Mouse (Mus musculus): ENCODE data around the gene Pdilt.

Gene Pdilt

DNA sequence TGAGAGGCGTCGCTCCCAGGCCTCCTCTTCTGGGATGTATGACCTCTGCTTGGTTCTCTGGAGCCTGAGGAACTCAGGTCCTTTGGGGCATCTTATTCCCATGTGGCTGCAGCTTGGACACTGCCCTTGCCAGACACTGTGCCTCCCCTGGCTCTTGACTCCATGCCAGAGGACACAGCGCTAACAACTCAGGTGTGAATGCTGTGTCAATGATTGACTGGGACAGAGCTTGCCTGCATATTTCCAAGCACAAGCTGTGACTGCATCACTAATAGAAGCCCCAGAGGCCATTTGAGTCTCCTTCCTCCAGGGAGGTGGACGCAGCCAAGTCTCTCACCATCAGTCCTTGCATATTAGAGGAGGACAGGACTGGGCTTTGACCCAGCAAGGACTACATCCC is 12.1 kb downstream of the Pdilt start:
- DNase-seq (ENCODE audit: low spot score in 2 of 2): no peak

DNA sequence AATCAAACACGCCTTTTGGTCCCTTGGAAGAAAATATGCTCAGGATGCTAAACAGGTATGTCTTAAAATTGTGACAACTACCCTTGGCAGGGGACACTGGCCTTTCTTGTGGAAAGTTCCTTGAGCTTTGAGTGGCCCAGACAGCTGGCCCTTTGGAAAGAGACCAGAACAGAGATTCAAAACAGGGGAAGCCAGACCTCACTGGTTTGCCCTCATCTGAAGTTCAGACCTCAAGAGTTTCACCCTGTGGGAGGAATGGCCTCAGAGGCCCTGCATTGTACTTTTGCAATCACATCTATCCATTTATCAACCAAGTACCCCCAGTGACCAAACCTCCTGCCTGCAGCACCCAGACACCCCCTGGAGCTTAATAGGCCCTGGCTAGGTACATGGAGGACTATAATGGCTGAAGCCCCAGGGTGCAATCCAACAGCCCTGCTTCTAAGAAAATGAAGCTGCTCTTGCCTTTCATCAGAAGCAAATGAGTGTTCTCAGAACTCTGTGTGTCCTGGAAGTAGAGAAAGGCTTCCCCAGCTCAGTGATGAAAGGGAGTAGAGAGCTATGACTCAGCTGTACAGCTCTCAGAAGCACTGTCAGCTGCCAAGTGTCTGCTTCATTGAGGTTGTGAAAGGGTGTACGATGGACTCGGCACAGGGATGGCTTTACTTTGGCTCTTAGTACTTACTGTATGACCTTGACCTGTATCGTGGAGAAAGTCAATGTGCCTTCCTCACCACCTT is 33.1 kb downstream of the Pdilt start:
- no peak for DNase-seq (ENCODE audit: low spot score in 2 of 2)

DNA sequence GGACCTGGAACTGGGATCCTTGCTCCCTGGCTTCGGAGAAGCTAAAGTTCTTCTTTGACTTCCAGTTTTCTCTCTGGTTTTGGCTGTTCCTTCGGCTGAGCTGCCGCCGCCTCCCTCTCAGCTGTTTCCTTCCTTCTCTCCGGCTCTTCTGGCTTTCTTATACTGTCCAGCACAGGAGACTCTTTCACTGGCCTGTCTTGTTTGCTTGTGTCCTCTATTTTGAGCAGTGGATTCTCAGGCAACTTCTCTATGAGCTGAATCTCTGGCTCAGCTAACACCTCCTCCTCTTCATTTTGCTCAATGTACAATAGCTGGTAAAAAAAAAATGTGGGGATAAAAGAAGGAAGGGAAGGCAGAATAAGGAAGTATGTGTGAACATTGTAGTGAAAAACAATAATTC is 36.6 kb downstream of the Pdilt start:
- no peak for DNase-seq (ENCODE audit: low spot score in 2 of 2)

DNA sequence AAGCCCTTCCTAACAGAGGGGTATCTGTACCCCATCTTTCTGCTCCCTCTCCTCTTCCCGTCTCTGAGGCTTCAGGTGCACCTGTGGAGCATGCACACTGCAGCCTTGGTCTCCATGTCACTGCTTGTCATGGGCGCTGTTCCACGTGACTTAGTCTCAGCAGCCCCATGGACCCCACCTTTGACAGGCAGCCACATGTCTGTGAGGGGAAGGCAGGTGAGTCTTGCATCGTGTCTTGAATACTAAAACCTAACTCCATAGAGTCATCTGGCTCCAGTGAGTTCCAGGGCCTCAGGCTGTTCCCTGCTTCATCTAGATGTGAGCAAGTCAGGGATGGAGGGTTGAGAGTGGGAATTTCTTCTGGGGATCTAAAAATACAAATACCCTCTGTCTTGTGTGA is 39.1 kb downstream of the Pdilt start:
- no peak for DNase-seq (ENCODE audit: low spot score in 2 of 2)

DNA sequence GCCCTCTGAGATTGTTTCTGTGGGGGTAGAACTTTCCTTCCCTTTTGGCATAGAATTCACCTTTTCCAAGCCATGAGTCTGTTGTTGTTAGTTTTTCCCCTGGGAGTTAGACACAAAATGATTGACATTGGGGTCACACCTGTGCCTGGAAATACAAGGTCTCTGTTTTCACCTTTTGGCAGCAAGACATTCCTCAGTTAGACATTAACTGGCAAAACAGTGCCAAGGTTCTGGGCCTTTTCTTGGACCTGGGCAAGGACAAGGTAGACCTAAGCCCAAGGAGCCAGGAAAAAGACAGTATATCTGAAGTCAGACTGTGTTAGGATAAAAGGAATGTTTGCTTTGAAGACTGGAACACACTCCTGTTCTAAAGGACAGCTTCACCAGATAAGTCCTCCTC is 44.0 kb downstream of the Pdilt start, which contains the start of gene Umod:
Umod (minus strand) TSS at position 27 of the 400 bp plus-strand sequence.
- no peak for DNase-seq (ENCODE audit: low spot score in 2 of 2)

DNA sequence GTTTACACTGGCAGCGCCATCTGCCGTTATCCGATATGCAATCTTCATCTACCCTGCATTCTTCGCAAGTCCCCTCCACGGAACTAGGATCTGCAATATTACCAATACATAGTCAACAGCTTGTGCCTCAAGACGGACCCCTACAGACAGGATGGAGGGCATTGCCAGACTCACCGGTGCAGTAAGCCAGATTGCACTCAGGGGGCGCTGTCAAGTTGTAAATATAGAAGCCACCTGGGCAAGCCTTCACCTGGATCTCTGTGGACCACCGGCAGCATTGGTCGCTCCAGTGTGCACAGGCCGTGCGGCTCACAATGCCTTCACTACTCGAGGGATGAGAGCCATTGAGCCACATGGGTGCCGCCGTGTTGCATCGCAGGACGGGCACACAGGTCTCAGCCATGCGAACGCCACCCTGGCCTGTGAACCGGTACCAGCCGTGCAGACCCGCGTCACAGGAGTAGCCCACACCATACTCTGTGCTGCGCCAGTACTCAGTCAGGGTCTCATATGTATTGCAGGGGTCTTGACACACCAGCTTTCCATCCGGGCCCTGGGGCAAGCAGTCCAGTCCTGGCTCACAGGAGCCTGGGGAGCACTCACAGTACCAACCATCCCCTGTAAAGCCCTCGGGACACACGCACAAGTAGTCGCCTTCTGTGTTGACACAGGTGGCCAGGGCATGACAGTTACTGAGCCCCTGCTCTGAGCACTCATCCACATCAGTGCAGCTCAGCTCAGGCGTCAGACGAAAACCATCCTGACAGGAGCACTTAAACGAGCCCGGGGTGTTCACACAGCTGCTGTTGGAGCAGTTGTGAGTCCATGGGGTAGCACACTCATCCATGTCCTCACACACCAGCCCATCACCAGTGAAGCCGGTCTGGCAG is 46.5 kb downstream of the Pdilt start:
- DNase-seq (ENCODE audit: low spot score in 2 of 2): no peak

DNA sequence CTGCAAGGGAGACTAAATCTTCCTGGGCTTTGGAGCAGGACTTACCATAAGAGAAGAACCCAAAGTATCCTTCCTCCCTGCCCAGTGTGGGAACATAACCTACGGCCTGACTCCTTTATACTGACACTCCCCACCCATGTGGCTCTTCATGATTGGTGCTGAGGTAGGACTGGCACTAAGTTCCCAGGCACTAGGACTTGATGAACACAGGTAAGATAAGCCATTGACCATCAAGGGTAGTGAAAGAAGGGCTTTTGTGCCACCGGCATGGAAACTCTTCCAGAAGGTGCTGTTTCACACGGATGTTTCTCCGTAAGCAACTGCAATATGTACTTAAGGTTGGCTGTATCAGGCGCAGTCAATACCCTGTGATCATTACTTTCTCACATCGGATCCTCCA is 64.1 kb downstream of the Pdilt start, which contains the start of gene Gp2:
Gp2 (minus strand) TSS at position 101 of the 400 bp plus-strand sequence.
- no peak for DNase-seq (ENCODE audit: low spot score in 2 of 2)

DNA sequence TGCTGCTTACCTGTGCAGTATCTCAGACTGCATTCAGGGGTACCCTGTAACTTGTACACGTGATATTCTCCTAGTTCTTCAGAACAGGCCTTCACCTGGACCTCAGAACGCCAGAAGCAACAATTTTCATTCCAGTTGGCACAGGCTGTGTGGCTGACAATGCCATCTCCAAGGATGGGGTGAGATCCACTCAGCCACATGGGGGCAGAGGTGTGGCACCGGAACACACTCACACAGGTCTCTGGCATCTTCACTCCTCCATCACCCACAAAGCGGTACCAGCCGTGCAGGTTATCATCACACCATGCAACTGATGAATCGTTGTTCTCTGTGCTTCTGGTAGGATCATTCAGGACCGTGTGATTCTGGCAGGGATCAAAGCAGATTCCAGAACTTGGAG is 69.1 kb downstream of the Pdilt start:
- no peak for DNase-seq (ENCODE audit: low spot score in 2 of 2)

DNA sequence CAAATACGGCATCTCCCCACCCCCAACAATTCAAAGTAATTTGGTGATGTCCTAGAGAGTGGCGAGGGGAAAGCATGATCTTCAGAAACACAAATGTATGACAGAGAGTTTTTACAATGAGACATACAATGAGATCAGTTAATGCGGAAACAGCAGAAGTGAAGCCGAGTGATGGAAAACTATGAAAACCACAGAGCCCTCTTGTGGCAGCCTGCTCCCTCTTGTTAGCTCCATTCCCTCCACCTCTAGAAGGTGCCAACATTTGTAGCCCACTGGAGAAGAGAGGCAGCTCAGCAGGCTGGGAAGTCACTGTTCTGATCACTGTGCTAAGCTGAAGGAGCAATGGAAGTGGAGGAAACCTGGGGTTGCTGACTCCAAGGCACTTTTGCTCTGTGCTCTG is 79.4 kb downstream of the Pdilt start:
- no peak for DNase-seq (ENCODE audit: low spot score in 2 of 2)

DNA sequence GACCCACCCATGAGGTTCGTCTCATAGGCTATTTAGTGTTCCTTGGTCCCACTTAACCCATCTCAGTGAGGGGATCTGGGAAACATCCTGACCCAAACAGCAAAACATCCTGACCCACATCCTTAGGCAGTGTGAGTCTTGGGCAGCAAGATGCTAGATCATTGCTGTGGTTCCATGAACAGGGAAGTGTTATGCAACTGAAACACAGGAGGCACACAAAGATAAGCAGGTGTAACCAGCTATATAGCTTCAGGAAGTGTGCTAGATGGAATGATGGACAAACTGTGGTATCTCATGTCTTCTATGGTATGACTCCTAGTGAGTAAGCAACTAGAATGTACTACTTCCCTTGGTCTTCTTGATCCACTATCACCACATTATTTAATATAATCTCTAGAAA is 81.4 kb downstream of the Pdilt start:
- DNase-seq (ENCODE audit: low spot score in 2 of 2): no peak

Measured in spleen, postnatal 14 days (tissue).